Mouse (Mus musculus) liver, embryonic 14.5 days (tissue): ENCODE measurements around the gene Gm5475.

Experiments
- CTCF ChIP-seq: IDR thresholded peaks from 2 replicates; pipeline ENCODE4 v1.5.1; 2016; ENCODE audit warnings: antibody characterized with exemption, low read depth, control low read depth
- EP300 ChIP-seq: IDR thresholded peaks from 2 replicates; pipeline ENCODE4 v1.6.1; 2016; ENCODE audit warnings: antibody characterized with exemption, low read depth

DNA sequence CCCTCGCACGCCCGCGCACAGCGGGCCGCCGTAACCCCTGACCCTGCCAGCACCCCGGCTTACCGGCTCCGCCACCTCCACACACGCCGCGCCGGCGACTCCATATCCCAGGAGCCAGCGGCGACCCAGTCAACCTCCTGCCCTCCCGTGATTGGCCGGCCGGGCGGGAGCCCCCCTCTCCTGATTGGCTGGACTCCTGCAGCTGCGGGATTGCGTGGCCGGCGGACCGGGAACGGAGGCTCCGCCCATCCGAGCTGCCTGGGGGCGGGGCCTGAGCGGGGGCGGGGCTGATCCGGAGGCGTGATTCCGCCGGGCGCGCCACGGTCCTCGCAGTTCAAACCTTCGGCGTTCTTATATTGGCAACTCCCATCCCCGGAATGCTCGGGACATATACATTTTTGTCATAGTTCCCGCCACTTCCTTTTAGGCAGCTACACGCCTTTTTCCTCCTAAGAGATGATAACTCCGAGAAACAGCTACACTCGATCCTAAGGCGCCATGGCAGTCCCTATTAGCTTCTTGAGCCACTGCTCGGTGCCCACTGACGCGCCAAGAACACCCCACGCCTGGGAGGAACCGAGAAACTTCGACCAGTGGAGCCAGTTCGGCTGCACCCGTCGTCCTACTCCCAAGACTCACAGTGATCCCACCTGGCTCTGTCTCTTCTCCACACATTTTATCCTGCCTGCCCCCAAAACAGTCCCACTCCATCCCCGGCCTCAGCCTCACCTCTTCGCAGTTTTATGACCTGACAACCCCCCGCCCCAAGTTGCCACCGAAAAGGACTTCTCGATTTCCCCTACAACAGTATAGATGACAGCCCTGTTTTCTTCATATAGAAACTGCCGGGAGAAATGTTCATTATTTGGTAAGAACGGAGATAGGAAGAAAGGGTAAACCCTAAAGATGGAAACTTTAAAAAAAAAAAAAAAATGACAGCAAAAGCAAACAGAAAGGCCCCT is 1.2 kb downstream of the Gm5475 start:
- no peak for TF ChIP-seq CTCF
- TF ChIP-seq EP300 = no peak
